Mouse (Mus musculus): ENCODE results near the gene Rab11fip5. TPM values are rescaled to one million over a fixed set of nuclear protein-coding genes. Genes with fewer than 3 reads are reported as not detected.
A peak's percentile ranks its signal among the peaks of the same experiment; 100 is the strongest.

The Rab11fip5 gene
- polyA plus RNA-seq, 1 experiment = 3.0 TPM

DNA sequence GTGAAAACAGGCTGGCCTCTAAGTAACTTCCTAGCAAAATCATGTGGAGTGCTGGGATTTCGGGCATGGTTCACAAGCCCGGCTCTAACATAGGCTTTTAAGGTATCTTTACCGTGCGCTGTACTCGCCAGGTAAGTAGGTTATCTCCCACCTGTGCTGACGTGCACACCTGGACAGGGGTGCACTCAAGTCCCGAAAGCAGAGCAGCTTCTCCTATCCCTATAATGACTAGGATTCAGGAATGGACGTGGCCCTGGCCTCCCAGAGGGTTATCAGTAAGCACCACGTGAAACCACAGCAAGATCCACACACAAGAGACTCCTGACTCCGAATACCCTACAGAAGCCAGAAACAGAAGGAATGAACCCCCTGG is 7.2 kb upstream of the Rab11fip5 start:
- no peaks in the 10 kb centered on the region for H3K36me3 ChIP-seq (ENCODE audit: control insufficient read depth, insufficient read depth, low read length)
- TF ChIP-seq POLR2A (IDR thresholded peaks at IDR 0.05; ENCODE audit: low read depth, low read length) = no peak
- no peak for TF ChIP-seq CTCF (IDR thresholded peaks at IDR 0.05; ENCODE audit: extremely low read depth, insufficient read length, insufficient replicate concordance, low read depth, low read length)
- no peak overlapping the region for H3K27ac ChIP-seq (ENCODE audit: insufficient read depth, low read depth, low read length)
- 86% methylated on average over 10 of the region's 10 CpGs for WGBS
- no peaks in the 10 kb centered on the region for H3K4me1 ChIP-seq (ENCODE audit: control insufficient read depth, insufficient read depth, insufficient read length, low read length)
- H3K4me3 ChIP-seq (ENCODE audit: low read depth, low read length) = no peak overlapping the region
- H3K27me3 ChIP-seq (ENCODE audit: control insufficient read depth, insufficient read depth, low read length) = peaks cover 2% of the 10 kb centered on the region; the same call in 1 of the 2 replicates

DNA sequence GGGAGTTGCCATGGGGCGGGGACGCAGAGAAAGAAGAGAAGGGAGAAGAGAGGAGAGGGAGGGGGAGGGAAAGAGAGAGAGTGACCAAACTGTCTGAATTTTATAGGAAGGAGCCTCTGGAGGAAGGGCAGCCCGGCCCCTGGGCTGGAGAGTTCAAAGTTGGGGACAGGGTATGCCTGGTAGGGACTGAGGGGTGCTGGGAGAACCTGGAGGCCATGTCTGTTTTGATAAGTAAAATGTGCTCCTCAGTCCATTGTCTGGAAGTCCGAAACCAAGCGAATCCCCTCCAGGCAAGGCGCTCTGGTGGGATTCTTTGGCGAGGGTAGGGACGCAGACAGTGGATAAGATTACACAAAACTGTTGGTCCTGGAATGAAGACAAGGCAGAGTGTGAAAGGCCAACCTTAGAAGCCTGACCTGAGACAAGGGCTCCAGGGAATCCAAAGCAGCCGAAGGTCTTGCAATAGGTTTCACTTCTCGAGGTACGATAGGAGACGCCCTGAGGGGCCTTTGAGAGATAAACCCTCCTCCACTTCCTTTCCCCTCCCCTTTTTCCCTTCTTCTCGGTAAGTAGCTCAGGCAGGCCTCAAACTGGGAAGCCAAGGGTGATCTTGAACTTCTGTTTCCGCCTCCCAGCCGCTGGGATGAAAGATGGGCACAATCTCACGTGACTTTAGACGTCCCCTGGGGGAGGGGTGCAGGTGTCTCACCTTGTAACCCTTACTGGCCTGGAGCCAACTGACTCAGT is 6.6 kb upstream of the Rab11fip5 start:
- H3K4me1 ChIP-seq (ENCODE audit: control insufficient read depth, insufficient read depth, insufficient read length, low read length) = no peaks in the 10 kb centered on the region
- H3K27me3 ChIP-seq (ENCODE audit: control insufficient read depth, insufficient read depth, low read length) = peaks cover 2% of the 10 kb centered on the region; the same call in 1 of the 2 replicates
- no peak for TF ChIP-seq CTCF (IDR thresholded peaks at IDR 0.05; ENCODE audit: extremely low read depth, insufficient read length, insufficient replicate concordance, low read depth, low read length)
- TF ChIP-seq POLR2A (IDR thresholded peaks at IDR 0.05; ENCODE audit: low read depth, low read length) = no peak
- no peak overlapping the region for H3K4me3 ChIP-seq (ENCODE audit: low read depth, low read length)
- no peaks in the 10 kb centered on the region for H3K36me3 ChIP-seq (ENCODE audit: control insufficient read depth, insufficient read depth, low read length)
- WGBS = 45% methylated on average over 17 of the region's 17 CpGs
- H3K27ac ChIP-seq (ENCODE audit: insufficient read depth, low read depth, low read length) = no peak overlapping the region

DNA sequence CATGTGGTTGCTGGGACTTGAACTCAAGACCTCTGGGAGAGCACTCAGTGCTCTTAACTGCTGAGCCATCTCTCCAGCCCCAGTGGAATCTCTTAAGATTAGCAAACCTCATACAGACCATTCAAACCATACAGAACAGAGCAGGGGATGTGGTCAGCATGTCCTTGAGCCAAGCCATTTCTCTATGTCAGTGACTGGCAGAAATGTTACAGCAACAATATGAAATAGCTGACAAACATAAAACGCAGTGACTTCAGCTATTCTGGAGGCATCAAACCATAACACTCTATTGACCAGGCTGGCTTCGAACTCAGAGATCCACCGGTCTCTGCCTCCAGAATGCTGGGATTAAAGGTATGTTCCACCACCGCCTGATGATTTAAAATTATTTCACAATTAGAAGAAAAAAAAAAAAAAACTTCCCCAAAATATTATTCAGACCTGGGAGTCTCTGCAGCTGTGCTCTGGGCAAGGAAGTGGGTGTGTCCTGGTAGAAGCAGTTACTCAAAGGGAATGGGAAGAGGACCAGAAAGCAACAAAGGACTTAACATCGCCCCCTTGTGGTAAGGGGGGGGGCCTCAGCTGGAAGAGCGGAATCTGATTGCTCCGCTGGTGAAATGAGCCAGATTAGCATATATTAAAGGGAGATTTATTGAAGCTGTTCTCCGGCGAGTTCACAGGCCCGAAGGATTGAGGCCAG is 5.9 kb upstream of the Rab11fip5 start:
- Histone ChIP-seq H3K4me1 (ENCODE audit: control insufficient read depth, insufficient read depth, insufficient read length, low read length) (no peaks in the 10 kb centered on the region), H3K27ac (ENCODE audit: insufficient read depth, low read depth, low read length) (no peak overlapping the region), H3K27me3 (ENCODE audit: control insufficient read depth, insufficient read depth, low read length) (peaks cover 2% of the 10 kb centered on the region; the same call in 1 of the 2 replicates), H3K36me3 (ENCODE audit: control insufficient read depth, insufficient read depth, low read length) (no peaks in the 10 kb centered on the region), H3K4me3 (ENCODE audit: low read depth, low read length) (no peak overlapping the region)
- 24% methylated on average over 10 of the region's 10 CpGs for WGBS
- TF ChIP-seq CTCF (IDR thresholded peaks at IDR 0.05; ENCODE audit: extremely low read depth, insufficient read length, insufficient replicate concordance, low read depth, low read length) (peak; percentile 76; the same call in 1 of the 2 replicates), POLR2A (IDR thresholded peaks at IDR 0.05; ENCODE audit: low read depth, low read length) (no peak)

DNA sequence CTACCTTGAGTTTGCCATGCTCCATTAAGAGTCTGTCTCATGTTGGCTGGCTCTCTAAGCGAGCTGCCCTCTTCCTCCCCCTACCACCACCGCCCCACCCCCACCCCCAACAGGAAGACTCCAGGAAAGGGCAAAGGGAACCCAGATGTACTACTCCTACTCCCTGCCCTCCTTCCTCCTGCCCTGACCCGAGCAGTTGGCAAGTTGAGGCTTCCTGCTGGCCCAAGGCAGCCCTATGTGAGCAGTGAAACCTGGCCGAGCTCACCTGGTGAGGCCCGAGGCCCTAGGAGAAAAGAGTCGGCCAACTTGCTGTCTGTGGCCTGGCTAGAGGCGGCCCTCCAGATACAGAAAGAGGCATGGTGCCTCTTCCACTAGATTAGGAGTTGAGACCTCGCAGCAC is 4.2 kb upstream of the Rab11fip5 start:
- 69% methylated on average over 8 of the region's 8 CpGs for WGBS
- no peak for TF ChIP-seq POLR2A (IDR thresholded peaks at IDR 0.05; ENCODE audit: low read depth, low read length)
- Histone ChIP-seq H3K4me3 (ENCODE audit: low read depth, low read length) (no peak overlapping the region), H3K4me1 (ENCODE audit: control insufficient read depth, insufficient read depth, insufficient read length, low read length) (peaks cover 6% of the 10 kb centered on the region; the same call in 1 of the 2 replicates), H3K27me3 (ENCODE audit: control insufficient read depth, insufficient read depth, low read length) (peaks cover 2% of the 10 kb centered on the region; the same call in 1 of the 2 replicates), H3K36me3 (ENCODE audit: control insufficient read depth, insufficient read depth, low read length) (no peaks in the 10 kb centered on the region), H3K27ac (ENCODE audit: insufficient read depth, low read depth, low read length) (no peak overlapping the region)

DNA sequence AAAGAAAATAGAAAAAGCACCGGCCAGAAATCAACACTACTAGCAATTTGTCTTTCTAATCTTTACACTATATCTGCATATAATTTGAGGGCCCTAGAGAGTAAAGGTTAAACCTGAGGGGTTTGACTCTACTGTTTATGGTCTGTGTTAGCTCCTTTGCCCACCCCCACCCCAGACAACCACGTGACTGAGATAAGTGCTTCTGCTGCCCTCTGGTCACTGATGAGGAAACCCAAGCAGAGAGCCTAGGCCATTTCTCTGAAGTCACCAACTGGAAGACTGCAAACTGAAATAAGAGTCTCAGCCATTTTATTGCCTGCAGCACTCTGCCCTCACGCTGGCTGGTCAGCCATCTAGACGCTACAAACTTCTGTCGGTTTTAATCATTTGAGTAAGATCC is 3.4 kb upstream of the Rab11fip5 start:
- Histone ChIP-seq H3K4me1 (ENCODE audit: control insufficient read depth, insufficient read depth, insufficient read length, low read length) (peaks cover 6% of the 10 kb centered on the region; the same call in 1 of the 2 replicates), H3K36me3 (ENCODE audit: control insufficient read depth, insufficient read depth, low read length) (no peaks in the 10 kb centered on the region), H3K27me3 (ENCODE audit: control insufficient read depth, insufficient read depth, low read length) (peaks cover 2% of the 10 kb centered on the region; the same call in 1 of the 2 replicates), H3K4me3 (ENCODE audit: low read depth, low read length) (no peak overlapping the region), H3K27ac (ENCODE audit: insufficient read depth, low read depth, low read length) (no peak overlapping the region)
- WGBS = 47% methylated on average over 5 of the region's 5 CpGs
- TF ChIP-seq CTCF (IDR thresholded peaks at IDR 0.05; ENCODE audit: extremely low read depth, insufficient read length, insufficient replicate concordance, low read depth, low read length) (no peak), POLR2A (IDR thresholded peaks at IDR 0.05; ENCODE audit: low read depth, low read length) (no peak)

DNA sequence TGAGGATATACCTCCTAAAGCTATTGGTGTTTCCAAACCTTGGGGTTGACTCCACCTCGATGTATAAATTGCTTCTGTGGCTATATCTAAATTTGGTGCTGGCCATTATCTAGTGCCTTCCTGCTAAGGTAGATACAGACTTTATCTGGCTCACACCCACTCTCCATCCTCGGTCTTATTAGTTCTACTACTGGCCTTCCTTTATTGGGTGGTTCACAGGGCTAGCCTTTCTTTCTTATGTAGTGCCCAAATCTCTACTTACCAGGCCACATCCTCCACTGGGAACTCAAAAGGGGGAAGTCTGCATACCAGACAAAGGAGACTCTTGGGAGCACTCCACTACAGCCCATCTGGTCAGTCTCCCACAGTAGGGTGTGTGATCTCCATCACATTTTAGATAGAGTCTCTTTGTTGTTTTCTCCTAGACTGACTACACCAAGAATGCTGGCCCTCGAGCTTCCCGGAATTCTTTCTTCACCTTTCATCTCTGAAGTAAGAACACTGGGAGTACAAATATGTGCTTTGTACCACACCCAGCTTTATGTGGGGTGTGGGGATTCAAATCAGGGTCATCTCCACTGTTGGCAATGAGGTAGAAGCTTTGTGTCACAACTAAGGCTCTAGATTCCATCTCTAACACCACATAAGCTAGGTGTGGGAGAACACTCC is 2.8 kb upstream of the Rab11fip5 start:
- H3K27ac ChIP-seq (ENCODE audit: insufficient read depth, low read depth, low read length) = no peak overlapping the region
- 54% methylated on average over 4 of the region's 4 CpGs for WGBS
- H3K4me3 ChIP-seq (ENCODE audit: low read depth, low read length) = no peak overlapping the region
- no peaks in the 10 kb centered on the region for H3K36me3 ChIP-seq (ENCODE audit: control insufficient read depth, insufficient read depth, low read length)
- TF ChIP-seq POLR2A (IDR thresholded peaks at IDR 0.05; ENCODE audit: low read depth, low read length) (no peak), CTCF (IDR thresholded peaks at IDR 0.05; ENCODE audit: extremely low read depth, insufficient read length, insufficient replicate concordance, low read depth, low read length) (no peak)
- H3K27me3 ChIP-seq (ENCODE audit: control insufficient read depth, insufficient read depth, low read length) = peaks cover 2% of the 10 kb centered on the region; the same call in 1 of the 2 replicates
- H3K4me1 ChIP-seq (ENCODE audit: control insufficient read depth, insufficient read depth, insufficient read length, low read length) = peaks cover 6% of the 10 kb centered on the region; the same call in 1 of the 2 replicates

DNA sequence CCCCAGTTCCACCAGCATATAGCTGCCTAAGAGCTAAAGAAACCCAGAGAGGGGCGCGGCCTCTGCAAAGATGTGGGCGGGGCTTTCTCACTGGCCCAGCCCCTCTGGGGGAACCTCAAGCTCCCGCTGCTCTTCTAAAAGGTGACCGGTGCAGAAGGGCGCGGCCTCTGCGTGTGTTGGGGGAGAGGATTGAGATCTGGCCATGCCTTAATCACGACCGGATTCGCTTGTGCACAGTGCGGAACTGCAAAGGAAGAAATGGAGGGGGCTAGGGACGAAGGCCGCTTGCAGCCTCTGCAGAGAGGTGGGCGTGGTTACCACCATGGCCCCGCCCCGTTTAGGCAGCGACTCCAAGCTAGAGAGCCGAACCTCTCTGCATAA is 290 bp upstream of the Rab11fip5 start:
- H3K27me3 ChIP-seq (ENCODE audit: control insufficient read depth, insufficient read depth, low read length) = peaks cover 2% of the 10 kb centered on the region; the same call in 1 of the 2 replicates
- under 1% methylated on average over 19 of the region's 19 CpGs for WGBS
- no peak overlapping the region for H3K27ac ChIP-seq (ENCODE audit: insufficient read depth, low read depth, low read length)
- H3K4me3 ChIP-seq (ENCODE audit: low read depth, low read length) = peak overlapping the region; percentile 83
- H3K36me3 ChIP-seq (ENCODE audit: control insufficient read depth, insufficient read depth, low read length) = no peaks in the 10 kb centered on the region
- TF ChIP-seq CTCF (IDR thresholded peaks at IDR 0.05; ENCODE audit: extremely low read depth, insufficient read length, insufficient replicate concordance, low read depth, low read length) = no peak
- TF ChIP-seq POLR2A (IDR thresholded peaks at IDR 0.05; ENCODE audit: low read depth, low read length) = 0 out of 2 replicates have a peak, but pooled peaks have one; percentile 5
- peaks cover 6% of the 10 kb centered on the region for H3K4me1 ChIP-seq (ENCODE audit: control insufficient read depth, insufficient read depth, insufficient read length, low read length)
